Mouse (Mus musculus) spleen, adult 10 weeks (tissue): ENCODE data around the gene Tbx5. TPM values are rescaled to one million over a fixed set of nuclear protein-coding genes. Genes with fewer than 3 reads are reported as not detected.

Experiments
- polyA plus RNA-seq: library from polyadenylated mRNA; stranded (reverse); fragments of 350-450 nt; fragmentation: Illumina TruSeq; extraction: RNeasy Lipid Tissue Mini Kit (QIAGEN cat#74804); gene quantifications from one replicate; pipeline ENCODE4 v1.2.3, GENCODE M21; 2015; ENCODE audit warnings: low replicate concordance; ENCODE audit not compliant: insufficient read depth

Gene Tbx5
- polyA plus RNA-seq, result not detected

DNA sequence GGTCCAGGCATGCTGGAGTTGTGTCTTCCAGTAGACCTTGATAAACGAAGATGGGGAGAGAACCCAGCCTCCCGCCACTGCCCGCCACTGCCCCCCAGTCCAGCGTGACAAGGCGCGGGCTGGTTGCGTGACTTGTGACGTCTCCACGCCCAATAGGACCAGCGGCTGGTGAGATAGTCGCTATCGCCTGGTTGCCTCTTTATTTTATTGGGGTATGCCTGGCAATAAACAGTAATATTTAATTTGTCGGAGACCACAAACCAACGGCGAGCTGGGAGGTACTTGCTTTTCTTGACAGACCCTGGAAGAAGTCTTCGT is at the start of gene Tbx5:
Tbx5 (plus strand) TSS at position 190 of the 318 bp plus-strand sequence.

Other genes starting within 250 kb of the Tbx5 start
- gene Tbx3, start 162.0 kb upstream of the Tbx5 start, polyA plus RNA-seq, result 1.5 TPM